Mouse (Mus musculus): ENCODE measurements around the gene Rora. TPM values are rescaled to one million over a fixed set of nuclear protein-coding genes. Genes with fewer than 3 reads are reported as not detected.
A peak's percentile ranks its signal among the peaks of the same experiment; 100 is the strongest.

Rora gene
- total RNA-seq, 2 experiments from 2014 or later: 94.6 to 95.7 TPM

DNA sequence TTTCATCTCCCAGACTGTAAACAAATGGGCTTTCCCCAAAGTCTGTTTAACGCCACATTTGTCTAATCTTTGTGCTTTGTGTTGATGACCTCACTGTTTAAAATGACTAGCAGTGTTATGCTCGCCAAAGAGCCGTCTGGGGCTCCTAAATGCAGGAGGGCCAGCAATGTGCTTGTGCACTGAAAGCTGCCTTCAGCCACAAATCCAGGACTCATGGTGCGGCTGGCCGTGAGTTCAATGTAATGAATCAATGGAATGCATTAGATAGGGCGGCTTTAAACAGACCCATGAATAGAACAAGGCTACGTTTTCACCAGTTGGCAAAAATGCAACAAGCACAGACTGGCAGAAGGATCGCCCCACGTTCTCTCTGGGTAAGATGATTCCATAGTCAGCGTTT is 623.7 kb downstream of the Rora start:
- no peak for DNase-seq (ENCODE audit: low spot score in 2 of 2)

DNA sequence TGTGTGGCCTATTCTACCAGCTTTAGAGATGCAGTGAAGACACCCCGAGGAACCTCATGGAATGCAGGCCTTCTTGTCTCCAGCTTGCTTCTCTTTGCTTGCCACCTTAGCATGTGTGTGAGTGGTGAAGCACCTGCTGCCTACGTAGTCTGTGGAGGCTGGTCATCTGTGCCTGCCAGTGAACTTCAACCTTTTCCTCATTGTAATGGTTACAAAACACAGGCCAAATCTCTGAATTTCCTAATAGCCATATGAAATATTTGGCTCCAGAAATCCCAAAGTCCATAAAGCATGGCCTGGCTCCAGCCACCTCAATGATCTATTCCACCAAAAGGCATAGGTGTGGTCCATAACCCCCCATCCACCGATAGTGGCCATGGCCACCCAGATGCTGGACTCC is 631.4 kb downstream of the Rora start:
- DNase-seq (ENCODE audit: low spot score in 2 of 2): no peak

DNA sequence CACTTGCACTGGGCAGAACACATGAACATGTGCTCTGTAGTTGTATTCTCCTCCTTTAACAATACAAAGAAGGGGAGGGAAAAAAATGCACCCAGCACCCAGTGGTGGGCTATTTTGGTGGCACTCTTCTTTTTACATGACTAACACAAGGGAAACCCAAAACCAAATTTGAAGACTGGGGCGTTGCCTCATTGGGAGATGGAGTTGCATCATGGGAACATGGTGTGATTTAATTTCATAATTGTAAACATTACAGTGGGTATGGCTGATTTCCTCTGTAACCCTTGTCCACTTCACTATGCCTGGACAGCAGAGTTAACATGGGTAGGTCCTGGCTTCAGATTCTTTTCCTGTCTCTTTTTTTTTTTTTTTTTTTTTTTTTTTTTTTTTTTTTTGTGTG is 634.5 kb downstream of the Rora start:
- no peak for DNase-seq (ENCODE audit: low spot score in 2 of 2)

DNA sequence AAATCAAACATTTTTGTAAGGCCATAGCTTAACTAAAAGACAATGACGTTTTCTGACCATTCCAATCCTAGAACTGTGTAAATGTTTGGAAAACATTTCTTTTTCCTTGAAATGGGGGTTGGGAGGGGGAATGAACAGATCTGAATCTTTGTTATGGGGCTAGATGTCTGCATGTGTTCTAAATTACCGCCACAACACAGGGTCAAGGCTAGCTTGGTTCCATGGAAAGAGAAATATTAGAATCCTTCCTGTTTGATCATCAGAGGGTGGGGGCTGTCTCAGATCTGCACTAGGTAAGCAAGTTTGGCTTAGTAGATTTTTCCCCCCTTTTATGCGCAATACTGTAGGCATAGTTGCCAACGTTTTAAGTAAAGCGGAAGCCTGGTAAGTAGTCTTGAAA is 635.0 kb downstream of the Rora start:
- DNase-seq (ENCODE audit: low spot score in 2 of 2): no peak

DNA sequence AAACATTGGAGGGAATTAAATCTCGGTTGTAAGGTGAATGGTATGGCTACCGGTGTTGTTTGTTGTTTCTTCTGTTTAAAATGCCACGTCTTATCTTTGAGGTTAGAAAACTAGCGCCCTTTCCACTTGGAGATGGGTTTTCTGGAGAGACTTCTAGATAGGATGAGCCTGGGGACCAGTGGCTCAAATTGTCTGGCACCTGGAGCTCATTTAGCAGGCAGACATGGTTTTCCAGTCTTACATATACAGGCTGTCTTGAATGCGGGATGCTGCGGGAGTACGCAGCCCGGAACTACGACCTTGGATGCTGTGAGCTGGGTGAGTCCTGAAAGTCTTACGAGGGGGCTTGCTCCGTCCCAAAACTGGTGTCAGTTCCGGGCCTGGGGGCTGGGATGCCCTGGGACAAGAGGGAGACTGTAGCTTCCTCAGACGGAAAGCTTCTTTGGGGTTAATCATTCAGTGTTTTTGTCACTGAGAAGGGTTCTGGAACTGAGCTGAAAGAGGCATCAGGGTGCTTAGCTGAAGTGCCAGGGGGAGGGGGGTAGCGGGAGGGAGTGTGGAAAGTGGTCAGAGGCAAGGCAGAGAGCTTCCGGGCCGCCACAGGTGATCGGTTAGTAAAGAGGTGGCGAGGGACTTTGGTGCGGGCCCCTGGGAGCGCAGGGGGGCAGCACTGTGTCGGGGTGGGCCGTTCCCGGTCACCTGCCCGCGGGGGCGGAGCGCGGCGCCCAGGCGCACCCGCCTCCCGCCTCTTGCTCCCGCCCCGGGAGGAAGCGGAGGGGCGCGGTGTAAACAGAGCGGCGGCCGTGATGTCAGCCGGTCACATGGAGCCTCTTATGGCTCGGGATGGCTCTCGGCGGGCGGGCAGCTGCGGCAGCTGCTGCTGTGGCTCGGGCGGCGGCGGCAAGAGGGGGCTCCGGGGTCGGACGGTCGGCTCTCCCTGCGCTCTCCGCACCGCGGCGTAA is 635.8 kb downstream of the Rora start:
- peak; percentile 55 to 77 for DNase-seq (ENCODE audit: low spot score in 2 of 2)

DNA sequence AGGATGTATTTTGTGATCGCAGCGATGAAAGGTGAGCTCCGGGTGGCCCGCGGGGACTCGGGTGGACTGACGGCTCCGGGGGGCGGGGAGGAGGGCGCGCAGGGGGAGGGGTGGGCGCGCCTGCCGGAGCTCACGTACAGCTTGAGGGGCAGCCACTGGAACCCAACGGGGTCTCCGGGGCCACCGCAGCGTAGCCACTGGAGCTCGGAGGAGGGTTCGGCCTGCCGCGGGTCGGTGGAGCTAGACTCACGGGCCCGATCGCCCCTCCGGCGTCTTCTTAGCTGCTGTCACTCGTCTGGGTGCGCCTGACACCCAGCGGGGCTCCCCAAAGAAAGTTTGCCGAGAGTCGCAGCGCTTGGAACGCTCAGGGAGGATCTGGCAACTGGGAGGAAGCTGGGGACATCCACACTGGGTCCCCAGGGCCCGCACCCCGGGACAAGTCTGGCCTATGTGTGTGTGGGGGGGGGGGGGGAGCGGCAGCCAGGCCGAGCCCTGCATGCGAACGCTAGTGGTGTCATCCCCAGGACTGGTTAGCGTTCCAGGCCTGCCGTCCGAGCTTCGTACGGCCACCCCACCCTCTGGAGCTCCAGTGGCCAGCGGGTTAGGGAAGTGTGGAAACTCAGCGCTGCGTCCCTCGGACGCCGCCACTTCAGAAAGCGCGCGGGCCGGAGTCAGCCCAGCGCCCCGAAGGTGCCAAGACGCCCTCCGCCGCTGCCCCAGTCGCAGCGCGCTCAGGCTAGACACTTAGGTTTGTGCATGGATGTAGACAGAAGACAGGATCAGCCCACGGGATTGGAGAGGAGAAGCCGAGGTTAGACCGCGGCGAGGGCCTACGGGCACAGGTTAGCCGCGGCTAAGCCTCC is 636.7 kb downstream of the Rora start:
- peak; percentile 20 to 21 for DNase-seq (ENCODE audit: low spot score in 2 of 2)

DNA sequence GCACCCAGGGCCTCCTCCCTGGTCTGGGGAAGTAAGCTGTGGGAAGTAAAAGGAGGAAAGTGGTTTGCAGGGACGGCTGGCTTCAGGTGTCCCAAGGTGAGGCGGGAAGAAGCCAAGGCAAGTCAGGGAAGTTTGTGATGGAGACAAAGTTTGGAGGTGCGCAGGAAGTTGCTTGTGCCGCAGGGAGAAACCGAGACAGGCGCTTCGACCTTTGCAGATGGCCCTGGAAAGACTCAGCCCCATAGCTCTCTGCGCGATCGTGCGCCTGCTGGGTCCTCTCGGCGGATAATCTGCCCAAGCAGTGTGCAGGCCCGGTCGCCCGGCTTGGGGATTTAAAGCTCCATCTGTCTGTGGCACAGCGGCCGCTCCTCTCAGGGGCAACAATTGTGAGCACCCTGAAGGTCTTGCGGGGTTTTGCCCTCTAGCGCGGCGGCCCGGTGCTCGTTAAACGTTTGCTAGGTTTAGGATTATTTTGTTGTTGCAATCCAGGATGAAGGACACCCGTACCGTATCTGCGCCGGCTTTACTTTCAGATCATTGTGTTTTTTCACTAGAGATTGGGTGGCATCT is 637.4 kb downstream of the Rora start:
- no peak for DNase-seq (ENCODE audit: low spot score in 2 of 2)

DNA sequence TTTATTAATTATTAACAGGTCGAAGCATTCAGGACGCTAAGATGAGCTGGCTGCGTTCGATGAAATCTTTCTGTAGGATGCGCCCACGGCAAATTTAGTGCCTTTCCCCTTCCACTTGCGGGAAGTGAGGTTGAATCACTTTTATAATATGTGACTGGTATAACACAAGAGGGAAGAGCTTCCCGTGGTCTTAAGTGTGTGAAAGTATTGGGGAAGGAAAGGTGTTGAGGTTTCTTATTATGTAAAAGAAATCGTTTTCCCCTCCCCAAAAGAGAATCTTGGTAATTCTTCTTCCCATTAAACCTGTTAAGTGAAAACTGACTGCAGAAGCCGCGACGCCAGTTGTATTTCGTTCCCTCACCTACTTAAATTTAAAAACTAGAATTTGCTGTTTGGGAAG is 637.9 kb downstream of the Rora start:
- DNase-seq (ENCODE audit: low spot score in 2 of 2): no peak

DNA sequence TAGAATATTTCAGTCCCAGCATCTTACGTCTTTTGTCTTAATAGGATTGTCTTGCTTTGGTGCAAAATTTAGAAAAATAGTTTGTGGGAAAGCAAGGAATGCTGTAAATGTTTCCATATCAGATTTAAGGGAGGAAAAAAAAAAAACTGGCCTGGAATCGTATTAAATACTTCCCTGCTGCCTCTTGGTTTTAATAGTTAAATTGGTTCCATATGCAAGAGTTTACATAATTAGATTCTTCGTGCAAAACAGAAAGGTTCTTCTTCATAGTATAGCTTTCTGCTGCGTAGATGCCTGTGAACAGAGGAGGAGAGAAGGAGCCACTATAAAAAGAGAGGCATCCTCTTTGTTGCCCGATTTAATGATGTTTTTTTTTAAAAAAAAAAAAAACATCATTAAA is 638.8 kb downstream of the Rora start:
- no peak for DNase-seq (ENCODE audit: low spot score in 2 of 2)

DNA sequence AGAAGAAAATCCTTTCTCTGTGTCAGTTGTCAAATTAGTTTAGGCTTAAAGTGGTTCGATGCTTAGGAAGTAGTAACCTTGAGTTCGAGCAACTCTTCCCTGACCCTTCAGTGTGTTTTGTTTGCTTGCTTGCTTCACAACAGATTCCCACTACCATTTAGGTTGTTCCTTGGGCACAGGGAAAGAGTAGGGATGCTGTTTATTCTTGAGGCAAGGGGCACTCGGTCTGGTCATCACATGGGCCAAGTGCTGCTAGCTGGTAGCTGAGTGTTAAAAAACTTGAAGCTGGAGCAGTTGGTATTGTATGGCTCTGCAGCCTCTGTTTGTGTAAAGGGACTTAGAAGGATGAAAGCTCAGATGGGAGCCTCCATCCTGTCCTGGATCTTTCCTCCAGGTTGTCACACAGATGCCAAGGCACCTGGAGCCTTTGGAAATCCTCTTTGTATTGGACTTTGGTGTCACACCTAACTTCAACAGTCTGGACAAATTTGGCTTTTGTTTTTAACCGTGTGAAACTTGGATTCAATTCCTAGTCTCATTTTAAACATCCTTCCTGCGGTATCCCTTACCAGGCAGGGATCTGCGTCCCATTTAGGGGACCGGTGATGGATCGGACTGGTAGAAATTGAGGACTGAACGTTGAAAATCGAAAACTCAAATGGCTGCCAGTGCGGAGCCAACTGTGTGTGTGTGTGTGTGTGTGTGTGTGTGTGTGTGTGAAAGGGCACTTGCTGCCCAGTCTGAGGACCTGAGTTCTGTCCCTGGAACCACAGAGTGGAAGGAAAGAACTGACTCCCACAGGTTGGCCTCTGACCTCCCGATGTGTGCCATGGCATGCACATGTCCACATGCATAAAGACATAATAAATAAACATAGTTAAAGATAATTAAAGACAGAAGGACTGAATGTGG is 639.4 kb downstream of the Rora start:
- DNase-seq (ENCODE audit: low spot score in 2 of 2): no peak

DNA sequence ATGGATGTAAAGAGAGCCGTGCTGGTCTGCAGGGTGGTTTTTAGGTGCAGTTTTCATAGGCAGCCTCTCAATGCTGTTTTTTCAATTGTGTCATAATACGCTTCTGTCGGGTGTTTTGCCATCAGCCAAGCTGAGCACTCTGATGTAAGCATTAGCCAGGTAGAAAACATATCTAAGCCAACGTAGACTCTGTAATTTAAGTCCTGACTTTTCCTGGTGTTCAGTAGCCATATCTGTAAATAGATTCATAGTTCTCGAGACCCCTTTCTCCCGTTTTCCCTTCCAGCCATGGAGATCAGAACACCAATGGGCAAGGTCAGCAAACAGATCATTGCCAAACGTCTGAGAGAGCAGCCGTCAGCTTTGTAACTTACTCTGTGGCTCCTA is 640.1 kb downstream of the Rora start:
- no peak for DNase-seq (ENCODE audit: low spot score in 2 of 2)

DNA sequence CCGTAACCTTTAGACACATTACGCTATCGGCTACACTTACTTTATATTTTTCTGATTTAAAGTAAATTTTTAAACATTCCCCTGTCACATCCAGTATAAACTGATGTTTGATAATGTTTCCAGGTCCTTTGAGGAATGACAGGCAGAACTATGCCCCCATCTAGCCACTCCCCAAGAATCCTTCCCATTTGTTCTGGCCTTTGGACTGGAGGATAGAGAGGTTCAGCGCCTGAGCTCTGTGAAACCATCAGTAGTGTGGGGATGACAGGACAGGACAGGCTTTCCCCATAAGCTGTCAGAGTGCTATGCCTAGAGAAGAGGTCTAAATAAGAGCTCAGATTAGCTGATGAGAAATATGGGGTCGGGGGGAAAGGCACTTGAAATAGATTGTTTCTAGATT is 640.8 kb downstream of the Rora start:
- no peak for DNase-seq (ENCODE audit: low spot score in 2 of 2)

DNA sequence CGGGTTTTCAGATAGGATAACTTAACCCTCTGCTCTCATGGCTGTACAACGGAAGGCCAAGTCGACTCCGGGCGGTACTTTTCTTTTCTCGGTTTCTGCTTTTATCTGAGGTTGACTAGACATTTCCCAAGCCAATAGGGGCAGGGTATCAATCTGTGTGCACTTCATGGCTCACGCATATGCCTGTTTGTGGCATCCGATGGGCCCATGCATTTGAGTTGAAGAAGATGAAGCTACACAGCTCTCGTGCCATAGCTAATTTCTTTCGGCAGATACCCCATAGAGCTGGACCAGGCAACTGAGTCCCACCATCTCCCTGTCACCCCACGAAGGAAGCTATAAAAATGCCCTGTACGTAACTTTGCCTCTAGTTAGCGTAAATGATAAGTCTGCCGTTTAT is 641.3 kb downstream of the Rora start:
- no peak for DNase-seq (ENCODE audit: low spot score in 2 of 2)

DNA sequence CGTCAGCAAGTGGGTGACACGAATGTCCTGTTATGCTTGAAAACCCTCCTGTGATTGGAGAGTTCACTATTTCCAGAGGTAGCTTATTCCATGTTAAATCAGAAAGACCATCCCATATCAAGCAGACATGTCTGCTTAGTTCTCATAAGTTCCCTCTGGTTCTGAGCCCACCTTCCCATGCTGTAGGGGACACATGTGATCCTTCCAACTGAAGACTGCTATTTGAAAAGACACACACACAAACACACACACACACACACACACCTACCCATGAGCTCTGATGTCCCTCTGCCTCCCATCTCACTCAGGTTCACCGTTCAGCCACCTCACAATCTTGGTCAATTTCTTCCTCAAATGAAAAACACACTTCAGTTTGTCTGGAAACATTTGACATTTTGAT is 642.2 kb downstream of the Rora start:
- no peak for DNase-seq (ENCODE audit: low spot score in 2 of 2)

DNA sequence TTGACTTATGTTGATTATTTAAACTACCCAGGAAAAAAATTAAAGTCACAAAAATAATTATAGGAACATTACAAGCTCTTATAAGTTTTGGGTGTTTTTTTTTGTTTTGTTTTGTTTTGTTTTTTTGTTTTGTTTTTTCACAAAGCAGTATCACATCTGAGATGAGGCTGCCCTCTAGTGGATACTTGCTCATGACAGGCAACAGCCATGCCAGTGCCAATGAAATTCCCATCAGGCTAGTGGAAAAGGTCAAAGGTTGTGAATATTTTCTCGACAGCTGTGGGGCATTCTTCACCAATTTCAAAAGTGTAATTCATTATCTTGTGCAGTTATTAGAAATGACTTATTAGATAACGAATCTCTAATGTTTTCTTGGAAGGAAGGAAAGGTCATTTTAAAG is 642.8 kb downstream of the Rora start:
- peak in 1 of 2 experiments; percentile 26 for DNase-seq (ENCODE audit: low spot score in 2 of 2)

DNA sequence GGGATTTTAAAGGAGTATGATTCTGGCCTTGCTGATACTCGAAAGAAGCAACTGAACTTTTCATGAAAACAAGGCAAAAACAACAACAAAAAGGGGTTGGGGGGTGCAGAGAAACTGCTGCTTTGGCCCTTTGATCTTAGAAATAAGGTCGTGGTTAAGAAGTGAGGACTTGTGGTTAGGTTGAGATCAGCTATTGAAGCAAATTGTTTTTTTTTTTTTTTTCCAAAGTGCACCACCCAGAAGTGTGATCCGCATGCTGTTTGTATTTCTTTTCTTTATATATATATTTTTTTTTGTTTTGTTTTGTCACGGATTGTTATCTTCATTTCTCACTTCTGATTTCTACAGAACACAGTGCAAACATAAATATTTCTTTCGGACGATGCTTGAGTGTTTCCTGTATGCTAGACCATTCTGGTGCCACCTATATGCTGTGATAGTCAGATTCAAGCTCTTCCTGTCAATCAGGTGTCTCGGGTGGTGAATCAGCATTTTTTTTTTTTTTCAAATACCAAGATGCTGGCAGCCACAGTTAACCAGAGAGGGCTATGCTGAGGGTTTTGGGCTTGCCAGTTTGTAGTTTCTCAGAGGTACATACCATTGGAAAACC is 644.3 kb downstream of the Rora start:
- DNase-seq (ENCODE audit: low spot score in 2 of 2): no peak

DNA sequence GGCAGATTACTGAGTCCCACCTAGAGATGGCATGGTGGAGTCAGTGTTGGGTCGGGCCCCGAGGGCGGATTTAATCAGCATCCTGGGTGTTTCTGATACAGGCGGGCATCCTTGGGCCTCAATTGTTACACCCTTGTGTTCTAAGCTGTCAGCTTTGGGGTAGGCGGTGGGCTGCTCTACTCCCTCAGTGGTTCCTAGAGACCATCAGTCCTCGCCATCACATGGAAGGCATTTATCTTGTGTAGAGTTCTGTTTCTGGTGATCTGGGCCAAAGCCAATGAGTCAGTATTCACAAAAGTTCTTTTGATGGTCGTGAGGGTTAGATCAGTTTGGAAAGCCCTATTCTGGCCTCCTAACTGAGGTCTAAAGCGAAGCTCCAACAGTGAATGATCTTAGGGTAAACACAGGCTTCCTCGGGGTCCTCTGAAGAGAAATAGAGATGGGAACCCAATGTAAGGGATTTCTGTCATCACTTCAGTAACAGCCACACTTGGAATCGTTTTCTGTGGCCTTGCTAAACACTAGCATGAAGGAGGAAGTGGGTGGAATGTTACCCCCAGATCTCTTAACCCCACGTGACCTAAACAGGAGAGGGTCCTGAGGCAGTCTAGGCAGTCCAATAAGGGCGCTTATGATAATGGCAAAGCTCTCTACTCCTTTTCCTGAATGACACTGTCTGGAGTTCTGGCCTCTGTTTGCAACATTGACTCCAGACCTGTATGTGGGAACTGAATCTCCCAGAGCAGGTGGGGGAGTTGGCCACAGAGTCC is 645.2 kb downstream of the Rora start:
- DNase-seq (ENCODE audit: low spot score in 2 of 2): no peak

DNA sequence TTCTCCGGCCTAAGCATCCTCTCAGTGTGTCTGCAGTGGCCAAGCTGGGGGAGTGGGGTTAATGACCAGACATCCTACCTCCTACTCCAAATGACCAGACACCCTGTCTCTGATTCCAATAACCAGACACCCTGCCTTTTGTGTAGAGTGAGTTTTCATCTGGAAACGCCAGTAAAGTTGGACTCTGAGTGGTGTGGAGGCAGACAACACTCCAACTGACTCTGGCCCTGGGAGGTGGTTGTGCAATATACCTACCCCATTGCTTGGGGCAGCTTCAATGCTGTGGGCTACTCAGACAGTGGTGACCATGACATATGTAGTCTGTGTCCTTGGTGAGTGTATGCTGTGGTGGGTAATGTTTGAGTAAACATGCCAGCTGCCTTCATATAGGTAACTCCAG is 645.9 kb downstream of the Rora start:
- no peak for DNase-seq (ENCODE audit: low spot score in 2 of 2)

DNA sequence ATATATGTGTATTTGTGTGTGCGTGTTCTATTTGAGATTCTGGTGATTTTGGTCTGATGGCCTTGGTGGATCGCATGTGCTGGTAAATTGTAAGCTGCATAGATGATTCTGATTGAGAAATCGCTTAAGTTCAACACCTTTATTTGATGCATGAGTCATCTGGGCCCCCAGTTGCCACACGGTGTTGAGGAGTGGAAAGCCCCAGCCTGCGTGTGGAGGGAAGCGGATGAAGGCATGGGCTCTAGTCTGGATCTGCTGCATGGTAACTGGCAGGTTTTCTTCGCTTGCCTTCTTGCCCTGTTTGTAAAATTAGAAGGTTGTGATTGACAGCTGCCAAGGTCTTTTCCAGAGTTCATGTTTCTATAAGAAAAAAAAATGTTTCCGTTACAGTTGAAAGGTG is 646.7 kb downstream of the Rora start:
- DNase-seq (ENCODE audit: low spot score in 2 of 2): no peak

DNA sequence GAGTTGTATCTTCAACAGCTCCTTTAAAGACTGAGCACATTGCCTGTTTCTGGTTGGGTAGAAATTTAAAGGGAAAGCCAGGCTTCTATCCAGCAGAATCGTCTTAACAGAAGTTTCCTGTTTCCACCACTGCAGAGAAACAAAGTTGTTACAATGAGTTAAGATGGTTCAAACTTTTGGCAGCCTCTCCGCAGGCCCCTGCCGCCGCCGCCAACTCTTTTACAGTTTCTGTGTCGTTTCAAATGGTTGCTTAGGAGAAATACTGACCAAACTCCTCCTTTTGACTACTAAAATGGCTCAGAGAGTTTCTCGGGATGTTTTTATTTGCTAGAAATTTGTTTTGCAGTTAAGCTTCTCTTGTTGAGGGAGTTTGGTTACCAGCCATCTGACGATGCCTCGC is 647.9 kb downstream of the Rora start:
- no peak for DNase-seq (ENCODE audit: low spot score in 2 of 2)

Data from adrenal gland, postnatal 4 days (tissue).